Mouse (Mus musculus): ENCODE data around the gene Phyhipl. TPM values are rescaled to one million over a fixed set of nuclear protein-coding genes. Genes with fewer than 3 reads are reported as not detected.
A peak's percentile ranks its signal among the peaks of the same experiment; 100 is the strongest.

Gene Phyhipl
- total and polyA plus RNA-seq, 2 experiments from 2014 or later = 55.5 to 287 TPM

- Histone ChIP-seq H3K27me3 (ENCODE audit: insufficient read depth, low read length) (no peaks in the 10 kb centered on the region), H3K9me3 (ENCODE audit: low read length) (no peaks in the 10 kb centered on the region), H3K4me2 (ENCODE audit: low read depth, low read length) (no peak overlapping the region), H3K27ac (peak overlapping the region; percentile 62; the same call in 1 of the 2 replicates), H3K4me3 (ENCODE audit: low read length) (no peak overlapping the region), H3K4me1 (ENCODE audit: insufficient read depth, low read length) (peaks cover 5% of the 10 kb centered on the region), H3K36me3 (ENCODE audit: insufficient read depth, low read length) (no peaks in the 10 kb centered on the region), H3K9ac (replicated peaks; ENCODE audit: low read length) (no peak overlapping the region)
- DNase-seq (ENCODE audit: low spot score) (peak; percentile 51), ATAC-seq (peak; percentile 78)
- no peak for TF ChIP-seq CTCF (IDR thresholded peaks at IDR 0.05; ENCODE audit: low read depth)
- 36% methylated on average over 11 of the region's 11 CpGs for WGBS
Measured at GRCm38 (mm10) chr10:70686941-70687703, 31.4 kb upstream of the Phyhipl start.

- WGBS = 22% methylated on average over 3 of the region's 3 CpGs
- Histone ChIP-seq H3K4me1 (ENCODE audit: insufficient read depth, low read length) (peaks cover 5% of the 10 kb centered on the region), H3K4me3 (ENCODE audit: low read length) (no peak overlapping the region), H3K27me3 (ENCODE audit: insufficient read depth, low read length) (no peaks in the 10 kb centered on the region), H3K9me3 (ENCODE audit: low read length) (no peaks in the 10 kb centered on the region), H3K36me3 (ENCODE audit: insufficient read depth, low read length) (no peaks in the 10 kb centered on the region), H3K9ac (replicated peaks; ENCODE audit: low read length) (no peak overlapping the region), H3K27ac (peak overlapping the region; percentile 62; the same call in 1 of the 2 replicates), H3K4me2 (ENCODE audit: low read depth, low read length) (no peak overlapping the region)
- ATAC-seq (peak; percentile 93), DNase-seq (ENCODE audit: low spot score) (peak; percentile 82)
- TF ChIP-seq CTCF (IDR thresholded peaks at IDR 0.05; ENCODE audit: low read depth) = no peak
Measured at GRCm38 (mm10) chr10:70686505-70686904, 30.7 kb upstream of the Phyhipl start.

GRCm38 (mm10) chr10:70683508-70683907, 27.7 kb upstream of the Phyhipl start:
- H3K36me3 ChIP-seq (ENCODE audit: insufficient read depth, low read length) = no peaks in the 10 kb centered on the region
- no peaks in the 10 kb centered on the region for H3K9me3 ChIP-seq (ENCODE audit: low read length)
- WGBS = 92% methylated on average over 4 of the region's 4 CpGs
- no peak overlapping the region for H3K27ac ChIP-seq
- H3K9ac ChIP-seq (replicated peaks; ENCODE audit: low read length) = no peak overlapping the region
- no peak for ATAC-seq
- no peak overlapping the region for H3K4me3 ChIP-seq (ENCODE audit: low read length)
- DNase-seq (ENCODE audit: low spot score) = no peak
- H3K27me3 ChIP-seq (ENCODE audit: insufficient read depth, low read length) = no peaks in the 10 kb centered on the region
- H3K4me2 ChIP-seq (ENCODE audit: low read depth, low read length) = no peak overlapping the region
- no peak for TF ChIP-seq CTCF (IDR thresholded peaks at IDR 0.05; ENCODE audit: low read depth)
- peaks cover 1% of the 10 kb centered on the region for H3K4me1 ChIP-seq (ENCODE audit: insufficient read depth, low read length)

GRCm38 (mm10) chr10:70677946-70678345, 22.2 kb upstream of the Phyhipl start:
- no peak overlapping the region for H3K27ac ChIP-seq
- H3K9ac ChIP-seq (replicated peaks; ENCODE audit: low read length) = no peak overlapping the region
- TF ChIP-seq CTCF (IDR thresholded peaks at IDR 0.05; ENCODE audit: low read depth) = no peak
- DNase-seq (ENCODE audit: low spot score) (no peak), ATAC-seq (no peak)
- no peaks in the 10 kb centered on the region for H3K27me3 ChIP-seq (ENCODE audit: insufficient read depth, low read length)
- no peaks in the 10 kb centered on the region for H3K4me1 ChIP-seq (ENCODE audit: insufficient read depth, low read length)
- H3K9me3 ChIP-seq (ENCODE audit: low read length) = no peaks in the 10 kb centered on the region
- no peak overlapping the region for H3K4me2 ChIP-seq (ENCODE audit: low read depth, low read length)
- H3K36me3 ChIP-seq (ENCODE audit: insufficient read depth, low read length) = no peaks in the 10 kb centered on the region
- H3K4me3 ChIP-seq (ENCODE audit: low read length) = no peak overlapping the region
- 76% methylated on average over 1 of the region's 1 CpGs for WGBS

- no peak for TF ChIP-seq CTCF (IDR thresholded peaks at IDR 0.05; ENCODE audit: low read depth)
- WGBS = 29% methylated on average over 6 of the region's 6 CpGs
- H3K27ac ChIP-seq = no peak overlapping the region
- DNase-seq (ENCODE audit: low spot score) (no peak), ATAC-seq (no peak)
- H3K4me2 ChIP-seq (ENCODE audit: low read depth, low read length) = no peak overlapping the region
- no peaks in the 10 kb centered on the region for H3K36me3 ChIP-seq (ENCODE audit: insufficient read depth, low read length)
- H3K4me3 ChIP-seq (ENCODE audit: low read length) = no peak overlapping the region
- H3K4me1 ChIP-seq (ENCODE audit: insufficient read depth, low read length) = peaks cover 7% of the 10 kb centered on the region; the same call in 1 of the 2 replicates
- H3K9me3 ChIP-seq (ENCODE audit: low read length) = no peaks in the 10 kb centered on the region
- H3K27me3 ChIP-seq (ENCODE audit: insufficient read depth, low read length) = no peaks in the 10 kb centered on the region
- H3K9ac ChIP-seq (replicated peaks; ENCODE audit: low read length) = no peak overlapping the region
Measured at GRCm38 (mm10) chr10:70656272-70656671, 507 bp upstream of the Phyhipl start.

GRCm38 (mm10) chr10:70654655-70655054, 1.1 kb downstream of the Phyhipl start:
- H3K36me3 ChIP-seq (ENCODE audit: insufficient read depth, low read length) = no peaks in the 10 kb centered on the region
- H3K4me3 ChIP-seq (ENCODE audit: low read length) = no peak overlapping the region
- H3K4me1 ChIP-seq (ENCODE audit: insufficient read depth, low read length) = peaks cover 7% of the 10 kb centered on the region; the same call in 1 of the 2 replicates
- no peak overlapping the region for H3K27ac ChIP-seq
- WGBS = 64% methylated on average over 4 of the region's 4 CpGs
- no peaks in the 10 kb centered on the region for H3K9me3 ChIP-seq (ENCODE audit: low read length)
- no peak for TF ChIP-seq CTCF (IDR thresholded peaks at IDR 0.05; ENCODE audit: low read depth)
- no peaks in the 10 kb centered on the region for H3K27me3 ChIP-seq (ENCODE audit: insufficient read depth, low read length)
- no peak overlapping the region for H3K4me2 ChIP-seq (ENCODE audit: low read depth, low read length)
- ATAC-seq = no peak
- no peak for DNase-seq (ENCODE audit: low spot score)
- H3K9ac ChIP-seq (replicated peaks; ENCODE audit: low read length) = no peak overlapping the region

- Histone ChIP-seq H3K4me3 (ENCODE audit: low read length) (no peak overlapping the region), H3K36me3 (ENCODE audit: insufficient read depth, low read length) (no peaks in the 10 kb centered on the region), H3K4me2 (ENCODE audit: low read depth, low read length) (no peak overlapping the region), H3K27me3 (ENCODE audit: insufficient read depth, low read length) (no peaks in the 10 kb centered on the region), H3K9ac (replicated peaks; ENCODE audit: low read length) (no peak overlapping the region), H3K4me1 (ENCODE audit: insufficient read depth, low read length) (peaks cover 7% of the 10 kb centered on the region; the same call in 1 of the 2 replicates), H3K9me3 (ENCODE audit: low read length) (no peaks in the 10 kb centered on the region), H3K27ac (no peak overlapping the region)
- WGBS = 40% methylated on average over 3 of the region's 3 CpGs
- ATAC-seq = no peak
- TF ChIP-seq CTCF (IDR thresholded peaks at IDR 0.05; ENCODE audit: low read depth) = no peak
- DNase-seq (ENCODE audit: low spot score) = no peak
Measured at GRCm38 (mm10) chr10:70654139-70654538, 1.6 kb downstream of the Phyhipl start.
